Mouse (Mus musculus): ENCODE results near the gene Fam166a.

Gene Fam166a

DNA sequence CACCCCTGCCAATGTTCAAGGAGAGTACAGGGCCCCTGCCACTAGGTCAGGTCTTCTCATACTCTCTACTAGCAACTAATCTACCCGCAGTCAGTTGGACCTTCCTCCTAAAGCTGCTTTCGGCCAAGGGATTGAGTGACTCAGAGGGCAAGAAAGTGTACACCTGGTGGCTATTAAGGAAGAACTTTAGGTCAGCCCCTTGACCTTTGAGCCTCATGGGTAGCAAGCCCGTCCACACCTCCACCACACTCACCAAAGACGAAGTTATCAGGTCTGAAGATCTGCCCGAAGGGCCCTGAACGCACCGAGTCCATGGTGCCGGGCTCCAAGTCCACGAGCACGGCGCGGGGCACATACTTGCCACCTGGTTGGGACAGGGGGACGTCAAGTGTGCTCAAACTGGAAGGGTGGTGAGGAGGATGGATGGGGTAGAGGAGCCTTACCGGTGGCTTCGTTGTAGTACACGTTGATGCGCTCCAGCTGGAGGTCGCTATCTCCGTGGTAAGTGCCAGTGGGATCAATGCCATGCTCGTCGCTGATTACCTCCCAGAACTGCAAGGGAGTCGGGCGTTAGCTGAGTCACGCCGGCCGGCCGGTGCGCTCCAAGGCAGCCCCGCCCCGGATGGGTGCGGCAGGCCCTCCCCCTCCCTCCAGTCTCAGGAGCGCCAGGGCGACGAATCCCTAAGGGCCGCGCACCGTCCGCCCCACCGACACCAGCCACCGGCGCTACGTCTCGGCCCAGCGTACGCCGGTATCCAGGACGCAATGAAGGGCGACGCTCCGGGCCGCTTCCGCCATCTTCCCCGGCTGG is 5.3 kb downstream of the Fam166a start:
- DNase-seq (ENCODE audit: low spot score in 2 of 2): peak; percentile 93 to 95

DNA sequence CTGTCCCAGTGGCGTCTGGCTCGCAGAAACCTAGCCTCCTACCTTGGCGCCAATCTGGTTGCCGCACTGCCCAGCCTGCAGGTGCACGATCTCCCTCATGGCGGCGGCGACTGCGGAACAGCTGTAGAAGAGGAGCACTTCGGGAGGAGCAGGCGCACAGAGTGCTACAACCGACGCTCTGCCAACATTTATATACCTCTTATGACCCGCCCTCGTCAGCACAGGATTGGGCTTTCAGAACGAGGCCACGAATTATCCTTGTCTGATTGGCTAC is 5.9 kb downstream of the Fam166a start, which contains the start of gene Tubb4b:
Tubb4b (minus strand) TSS at position 211 of the 274 bp plus-strand sequence.
- DNase-seq (ENCODE audit: low spot score in 2 of 2): no peak

DNA sequence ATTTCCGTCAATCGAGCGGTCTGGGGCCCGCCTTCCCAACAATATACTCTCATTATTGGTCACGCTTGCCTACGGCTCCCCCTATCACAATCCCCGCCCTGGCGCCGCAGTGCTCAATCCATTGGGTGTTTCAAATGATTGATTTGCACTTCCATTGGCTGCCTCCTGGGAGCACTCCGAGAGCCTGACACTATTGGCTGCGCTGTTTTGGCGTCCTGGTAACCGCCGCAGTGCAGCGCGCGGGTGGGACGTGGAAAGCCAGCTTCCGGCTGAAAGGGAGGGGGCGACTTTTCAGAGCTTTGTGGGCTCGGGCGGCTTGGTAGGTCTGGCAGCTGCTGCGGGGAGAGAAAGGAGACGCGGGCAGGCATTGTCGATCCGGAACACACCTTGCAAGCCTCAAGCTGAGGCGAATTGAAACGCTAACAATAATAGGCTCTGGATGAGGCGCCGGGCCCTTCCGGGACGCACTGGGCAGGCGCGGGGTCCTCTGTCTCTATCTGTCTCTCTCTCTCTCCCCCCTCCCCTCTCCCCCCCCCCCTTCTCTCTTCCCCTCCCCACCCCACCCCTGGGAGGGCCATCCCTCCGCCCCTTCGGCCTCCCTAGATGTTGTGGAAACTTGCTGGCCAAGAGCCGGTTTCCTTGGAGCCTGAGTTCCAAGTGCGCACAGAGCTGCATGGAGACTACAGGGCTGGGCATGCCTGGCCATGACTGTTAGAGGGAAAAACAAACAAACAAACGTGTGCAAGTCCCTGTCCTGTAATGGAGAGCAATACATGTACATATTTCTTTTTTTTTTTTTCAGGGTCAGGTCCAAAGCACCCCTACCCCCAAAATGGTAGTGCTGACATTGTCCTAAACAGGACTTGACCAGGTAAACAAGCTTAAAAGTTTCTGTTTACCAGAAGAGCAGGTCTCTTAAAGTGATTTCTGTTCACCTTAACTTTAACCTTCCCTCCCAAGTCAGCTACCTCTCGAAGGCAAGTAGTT is 6.5 kb downstream of the Fam166a start:
- peak; percentile 96 to 98 for DNase-seq (ENCODE audit: low spot score in 2 of 2)

DNA sequence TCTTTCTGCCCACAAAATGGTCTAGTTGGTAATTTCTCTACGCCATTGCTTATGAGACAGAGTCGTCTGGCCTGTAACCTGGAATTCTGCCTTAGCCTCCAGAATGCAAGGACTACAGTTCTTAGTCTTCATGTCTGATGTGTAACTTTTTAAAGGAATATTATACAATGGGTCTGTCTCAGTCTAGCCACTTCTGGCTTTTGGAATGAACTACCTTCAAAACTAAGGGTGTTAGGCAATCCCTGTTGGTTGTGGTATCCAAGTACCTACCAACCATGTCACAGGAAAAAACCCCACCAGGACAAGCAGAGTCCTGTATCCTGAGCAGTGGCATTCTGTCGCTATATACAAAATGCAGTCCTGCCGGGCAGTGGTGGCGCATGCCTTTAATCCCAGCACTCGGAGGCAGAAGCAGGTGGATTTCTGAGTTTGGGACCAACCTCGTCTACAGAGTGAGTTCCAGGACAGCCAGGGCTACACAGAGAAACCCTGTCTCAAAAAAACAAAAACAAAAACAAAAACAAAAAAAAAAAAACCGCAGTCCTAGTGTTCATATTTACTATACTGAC is 7.3 kb downstream of the Fam166a start:
- no peak for DNase-seq (ENCODE audit: low spot score in 2 of 2)

GRCm38 (mm10) chr2:25226864-25227263 is 8.3 kb downstream of the Fam166a start:
- DNase-seq (ENCODE audit: low spot score in 2 of 2): no peak

- no peak for DNase-seq (ENCODE audit: low spot score in 2 of 2)
These were observed 8.9 kb downstream of the Fam166a start for GRCm38 (mm10) chr2:25227406-25227805.

- DNase-seq (ENCODE audit: low spot score in 2 of 2): peak; percentile 91 to 97
These were observed 9.9 kb downstream of the Fam166a start for GRCm38 (mm10) chr2:25228431-25228889.

GRCm38 (mm10) chr2:25228995-25229530 is 10.5 kb downstream of the Fam166a start:
- DNase-seq (ENCODE audit: low spot score in 2 of 2): no peak

DNA sequence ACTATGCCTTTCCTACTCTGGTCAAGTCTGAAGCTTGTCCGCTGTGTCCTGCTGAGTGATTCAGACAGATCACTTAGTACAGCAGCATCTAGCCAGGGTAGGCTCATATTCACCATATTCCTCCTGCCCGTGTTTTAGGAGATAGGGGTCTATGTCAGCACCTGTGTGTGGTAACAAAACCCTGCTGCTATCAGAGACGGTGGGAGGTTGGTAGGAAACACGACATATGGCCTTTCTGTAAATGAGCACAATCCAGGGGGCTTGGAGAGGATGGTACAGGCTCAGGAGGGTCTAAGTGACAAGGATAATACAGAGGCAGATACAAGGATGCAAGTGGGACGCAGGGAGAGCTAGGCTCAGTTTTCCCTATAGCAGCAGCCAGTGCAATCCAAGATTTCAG is 11.0 kb downstream of the Fam166a start:
- DNase-seq (ENCODE audit: low spot score in 2 of 2): no peak

- DNase-seq (ENCODE audit: low spot score in 2 of 2): no peak
These were observed 12.0 kb downstream of the Fam166a start for GRCm38 (mm10) chr2:25230581-25230980.

GRCm38 (mm10) chr2:25231038-25231437 is 12.5 kb downstream of the Fam166a start:
- DNase-seq (ENCODE audit: low spot score in 2 of 2): no peak

DNA sequence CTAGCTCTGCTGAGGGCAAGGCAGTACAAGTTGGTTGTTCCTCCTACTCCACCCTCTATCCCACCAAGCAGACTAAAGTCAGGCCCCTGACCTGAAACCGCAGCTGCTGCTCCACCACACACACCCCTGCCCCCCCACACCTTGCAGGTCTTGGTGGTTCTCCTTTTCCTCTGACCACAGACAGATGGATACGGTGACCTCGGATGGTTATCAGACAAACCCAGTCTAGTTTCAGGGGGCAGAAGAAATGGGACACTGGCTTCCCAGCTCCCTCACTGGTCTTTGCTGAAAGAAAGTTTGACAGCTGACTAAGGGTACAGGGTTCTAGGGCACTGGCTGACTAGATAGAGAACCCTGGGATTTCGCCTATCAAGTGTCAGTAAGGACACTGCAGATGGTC is 14.9 kb downstream of the Fam166a start:
- no peak for DNase-seq (ENCODE audit: low spot score in 2 of 2)

DNA sequence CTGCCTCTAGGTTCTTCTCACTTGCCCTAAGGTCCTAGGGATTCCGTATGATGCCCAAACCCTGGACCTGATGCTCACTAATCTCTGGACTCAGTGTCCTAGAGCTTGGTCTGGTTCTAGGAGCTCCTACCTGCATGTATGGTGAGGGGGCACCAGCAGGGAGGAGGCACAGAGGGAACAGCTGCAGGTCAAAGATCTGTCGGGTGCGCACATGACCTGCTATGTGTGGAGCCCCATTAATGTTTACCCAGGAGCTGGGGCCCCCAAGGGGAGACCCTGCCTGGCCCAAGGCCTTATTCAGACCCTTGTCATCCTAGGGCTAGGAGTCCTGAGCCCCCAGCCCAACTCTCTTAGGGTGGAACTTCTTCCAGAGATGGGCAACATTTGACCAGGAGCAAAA is 15.5 kb downstream of the Fam166a start, which contains the start of gene Slc34a3:
Slc34a3 (minus strand) TSS at position 315 of the 400 bp plus-strand sequence.
- no peak for DNase-seq (ENCODE audit: low spot score in 2 of 2)

DNA sequence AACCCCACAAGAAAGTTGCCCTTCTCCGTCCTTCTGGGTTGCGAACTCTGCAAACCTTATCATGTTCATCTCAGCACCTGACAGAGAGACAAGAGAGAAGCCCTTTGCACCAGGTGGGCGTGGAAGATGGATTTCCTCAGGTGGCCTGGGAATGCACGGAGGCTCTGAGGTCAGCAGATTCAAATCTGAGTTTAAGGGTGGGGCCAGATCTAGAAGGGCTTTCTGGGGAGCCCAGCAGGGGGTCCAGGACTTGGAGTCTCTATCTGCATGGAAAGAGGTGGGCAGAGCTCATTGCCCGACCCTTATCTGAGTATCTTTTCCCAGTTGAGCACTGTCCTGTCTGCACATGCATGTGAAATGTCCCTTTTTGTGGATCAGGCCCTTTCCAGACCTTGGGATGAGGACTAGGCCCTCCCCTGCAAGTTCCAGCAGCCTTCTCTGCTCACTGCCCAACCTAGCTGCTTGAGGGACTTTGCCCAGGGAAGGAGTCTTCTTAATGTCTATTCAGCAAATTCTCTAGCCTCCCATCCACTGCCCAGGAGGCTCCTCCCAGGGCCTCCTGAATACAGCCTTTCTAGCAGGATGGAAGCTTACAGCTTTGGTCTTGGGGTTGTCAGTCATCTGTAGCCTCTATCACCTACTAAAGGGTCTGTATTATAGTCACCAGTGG is 16.1 kb downstream of the Fam166a start:
- no peak for DNase-seq (ENCODE audit: low spot score in 2 of 2)

DNA sequence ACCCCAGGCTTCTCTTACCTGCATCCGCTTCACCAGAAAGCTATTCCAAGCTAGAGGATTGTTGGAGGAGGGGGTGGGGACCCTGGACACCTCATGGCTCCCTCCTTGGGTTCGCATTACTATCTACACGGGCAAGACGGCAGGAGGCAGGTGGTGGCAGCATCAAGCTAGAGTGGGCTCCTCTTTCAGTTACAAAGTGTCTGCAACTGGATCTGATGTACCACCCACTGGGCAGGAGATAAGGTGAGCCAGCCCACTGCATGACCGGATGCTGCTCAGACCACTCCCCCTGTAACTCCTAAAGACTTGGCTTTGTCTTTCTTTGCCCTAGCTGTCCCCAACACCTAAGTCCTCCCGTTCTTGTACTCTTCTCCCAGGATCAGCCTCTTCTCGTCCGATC is 18.1 kb downstream of the Fam166a start, which contains the start of gene Rnf224:
Rnf224 (minus strand) TSS at position 174 of the 400 bp plus-strand sequence.
- no peak for DNase-seq (ENCODE audit: low spot score in 2 of 2)

DNA sequence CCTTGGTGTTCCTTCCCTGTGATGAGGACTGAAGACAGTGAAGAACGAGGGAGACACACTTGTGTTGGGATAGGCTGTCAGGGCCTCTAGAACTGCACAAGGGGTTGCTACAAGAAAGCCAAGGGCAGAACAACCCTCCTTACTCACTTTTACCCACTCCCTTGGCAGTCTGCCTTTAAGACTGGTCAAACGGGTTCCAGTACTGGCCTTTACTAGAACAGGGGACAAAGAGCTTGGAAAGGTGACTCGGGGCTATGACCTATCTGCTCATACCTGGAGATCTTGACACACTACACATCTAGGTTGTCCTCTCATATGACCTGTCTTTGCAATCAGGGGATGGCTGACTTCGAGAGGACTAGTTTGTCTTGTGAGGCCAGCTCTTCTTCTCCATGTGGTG is 19.0 kb downstream of the Fam166a start:
- DNase-seq (ENCODE audit: low spot score in 2 of 2): no peak

GRCm38 (mm10) chr2:25238106-25238505 is 19.6 kb downstream of the Fam166a start:
- DNase-seq (ENCODE audit: low spot score in 2 of 2): no peak

- DNase-seq (ENCODE audit: low spot score in 2 of 2): no peak
These were observed 21.2 kb downstream of the Fam166a start for GRCm38 (mm10) chr2:25239766-25240165.

GRCm38 (mm10) chr2:25240310-25240709 is 21.8 kb downstream of the Fam166a start:
- DNase-seq (ENCODE audit: low spot score in 2 of 2): no peak

GRCm38 (mm10) chr2:25240723-25241437 is 22.3 kb downstream of the Fam166a start:
- DNase-seq (ENCODE audit: low spot score in 2 of 2): peak in 1 of 2 experiments; percentile 52

DNA sequence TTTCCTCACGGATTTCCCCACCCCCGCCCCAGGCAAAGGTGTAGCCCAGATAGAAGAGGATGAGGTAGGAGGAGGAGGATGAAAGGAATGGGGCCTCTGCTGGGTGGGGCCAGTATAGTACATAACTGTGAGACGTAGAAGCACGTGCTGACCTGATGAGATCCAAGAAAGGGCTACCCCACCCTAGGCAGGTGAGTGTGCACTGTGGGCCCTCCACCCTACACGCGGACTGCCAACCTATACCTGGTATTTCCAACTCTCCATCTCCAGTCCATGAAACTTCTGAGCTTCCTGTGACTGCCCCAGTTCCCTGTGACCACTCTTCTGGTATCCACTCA is 22.9 kb downstream of the Fam166a start:
- DNase-seq (ENCODE audit: low spot score in 2 of 2): no peak
